Mouse (Mus musculus) liver, embryonic 11.5 days (tissue): ENCODE measurements around the gene Aanat. TPM values are rescaled to one million over a fixed set of nuclear protein-coding genes. Genes with fewer than 3 reads are reported as not detected.

ENCODE experiments used
- ATAC-seq: fragments of 200-750 bp; cut with Nextera tagmentation; replicated peaks from 2 replicates; pipeline ENCODE4 v1.8.0; 2017; ENCODE audit warnings: moderate number of reproducible peaks, mild to moderate bottlenecking, moderate TSS enrichment, moderate library complexity; ENCODE audit not compliant: low FRiP score
- DNase-seq: peaks from one replicate; pipeline ENCODE4 v3.0.0-alpha.2; 2017; ENCODE audit warnings: low spot score
- H3K27ac ChIP-seq: fragments of 300-500 bp; sonication (generic); 2 replicates; pipeline ENCODE4 v1.5.1; 2014; ENCODE audit warnings: mild to moderate bottlenecking, low read depth, low read length, control low read depth
- H3K27me3 ChIP-seq: fragments of 300-500 bp; sonication (generic); replicated peaks from 2 replicates; pipeline ENCODE4 v1.6.1; 2014; ENCODE audit warnings: low read length, mixed read lengths; ENCODE audit not compliant: control insufficient read depth, insufficient read depth
- H3K36me3 ChIP-seq: fragments of 300-500 bp; sonication (generic); 2 replicates; pipeline ENCODE4 v1.6.1; 2014; ENCODE audit warnings: mild to moderate bottlenecking, low read length, moderate library complexity, mixed read lengths; ENCODE audit not compliant: control insufficient read depth, insufficient read depth
- H3K4me1 ChIP-seq: fragments of 300-500 bp; sonication (generic); replicated peaks from 2 replicates; pipeline ENCODE4 v1.6.1; 2014; ENCODE audit warnings: low read length, mixed read lengths; ENCODE audit not compliant: control insufficient read depth, insufficient read depth
- H3K4me2 ChIP-seq: fragments of 300-500 bp; sonication (generic); 2 replicates; pipeline ENCODE4 v1.6.1; 2014; ENCODE audit warnings: mild to moderate bottlenecking, control low read depth, moderate library complexity
- H3K4me3 ChIP-seq: fragments of 300-500 bp; sonication (generic); 2 replicates; pipeline ENCODE4 v1.5.1; 2014; ENCODE audit warnings: low read depth, low read length, control low read depth
- H3K9ac ChIP-seq: fragments of 300-500 bp; sonication (generic); 2 replicates; pipeline ENCODE4 v1.6.1; 2014; ENCODE audit warnings: low read depth, low read length, control low read depth
- H3K9me3 ChIP-seq: fragments of 300-500 bp; sonication (generic); 2 replicates; pipeline ENCODE4 v1.6.1; 2016; ENCODE audit warnings: low read length, inconsistent platforms, mixed read lengths; ENCODE audit not compliant: control insufficient read depth
- WGBS: fragments of 180-500 bp; shearing (Covaris S2); extraction: QIAGEN DNeasy Blood & Tissue Kit; methylation state at CpG from one replicate; pipeline ENCODE4 v1.1.7; 2014; 5-methylcytosine and 5-hydroxymethylcytosine counted together
- polyA plus RNA-seq: library from polyadenylated mRNA; unstranded; fragments of >200 nt; fragmentation: Nextera tagmentation; extraction: Ambion mirVana; gene quantifications from 2 replicates; pipeline ENCODE4 v1.2.1, GENCODE M21; 2014

Aanat gene
- not detected in 2 replicates for polyA plus RNA-seq

DNA sequence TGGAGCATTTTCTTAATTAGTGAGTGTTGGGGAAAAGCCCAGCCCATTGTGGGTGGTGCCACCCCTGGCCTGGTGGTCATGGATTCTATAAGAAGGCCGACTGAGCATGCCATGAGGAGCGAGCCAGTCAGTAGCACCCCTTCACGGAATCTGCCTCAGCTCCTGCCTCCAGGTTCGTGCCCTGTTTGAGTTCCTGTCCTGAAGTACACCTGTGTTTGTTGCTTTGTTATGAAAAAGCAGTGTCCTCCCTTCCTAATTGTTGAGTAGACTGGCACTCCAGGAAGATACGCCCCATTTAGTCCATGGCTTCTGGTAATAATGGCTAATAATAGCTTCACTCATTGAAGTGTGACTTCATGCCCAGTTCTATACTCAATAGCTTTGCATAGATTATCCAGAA lies at the start of gene Aanat:
TSS of gene Aanat (plus strand) at position 123 of the 400 bp plus-strand sequence.
- Histone ChIP-seq H3K27ac (no peak within 1 kb of the TSS), H3K9me3 (no peaks in the 10 kb centered on the region), H3K4me1 (peaks cover 11% of the 10 kb centered on the region), H3K4me3 (no peak within 1 kb of the TSS), H3K9ac (no peak within 1 kb of the TSS), H3K36me3 (no peaks in the 10 kb centered on the region), H3K27me3 (peaks cover 10% of the 10 kb centered on the region), H3K4me2 (peak within 1 kb of the TSS; percentile 37)
- DNase-seq (no peak), ATAC-seq (no peak)
- WGBS: 64% methylated on average over 5 of the region's 5 CpGs

DNA sequence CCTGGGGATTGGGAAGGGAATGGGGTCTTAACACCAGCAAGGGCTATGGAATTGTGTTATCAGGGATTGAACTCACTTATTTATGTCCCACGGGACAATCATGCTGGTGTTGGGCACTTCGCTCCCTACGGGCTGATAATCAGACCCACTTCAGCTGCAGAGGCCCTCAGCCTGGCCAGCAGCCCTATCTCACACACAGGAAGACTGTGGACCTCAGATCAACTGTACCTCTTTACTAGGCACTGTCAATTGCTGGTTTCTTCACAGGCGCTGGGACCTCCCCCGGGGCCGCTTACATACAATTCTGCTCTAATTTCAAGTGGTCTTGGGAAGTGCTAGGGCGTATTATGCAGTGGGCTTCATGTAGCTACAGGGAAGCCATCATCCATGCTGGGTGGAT lies 49.5 kb upstream of the Aanat start:
- no peak for DNase-seq
- peak overlapping the region; percentile 55 for H3K4me2 ChIP-seq
- peaks cover 25% of the 10 kb centered on the region for H3K27me3 ChIP-seq
- WGBS: 53% methylated on average over 7 of the region's 7 CpGs
- H3K4me3 ChIP-seq: 0 out of 2 replicates have a peak overlapping the region, but pooled peaks have one; percentile 16
- H3K9me3 ChIP-seq: no peaks in the 10 kb centered on the region
- peak; percentile 62 for ATAC-seq
- H3K27ac ChIP-seq: peak overlapping the region; percentile 87
- H3K4me1 ChIP-seq: peaks cover 50% of the 10 kb centered on the region
- H3K36me3 ChIP-seq: peaks cover 21% of the 10 kb centered on the region; the same call in 1 of the 2 replicates
- H3K9ac ChIP-seq: peak overlapping the region; percentile 46

DNA sequence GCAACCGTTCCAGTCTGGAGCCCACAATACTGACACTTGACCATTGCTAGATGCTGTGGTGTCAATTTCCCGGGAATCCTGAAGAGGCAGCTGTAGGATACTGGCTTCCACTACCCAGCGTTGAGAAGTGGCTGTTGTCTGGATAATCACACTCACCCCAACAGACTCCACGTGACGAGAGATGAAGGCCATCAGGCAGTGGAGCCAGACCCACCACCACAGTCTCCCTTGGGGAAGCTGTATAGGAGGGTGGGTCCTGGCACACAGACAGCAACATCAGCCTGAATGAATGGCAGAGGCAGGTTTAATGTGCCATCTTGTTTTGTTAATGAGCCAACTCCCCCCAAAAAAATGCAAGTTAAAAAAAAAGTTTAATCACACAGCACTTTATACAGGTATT lies 48.8 kb upstream of the Aanat start:
- 56% methylated on average over 5 of the region's 5 CpGs for WGBS
- H3K27me3 ChIP-seq: peaks cover 18% of the 10 kb centered on the region
- ATAC-seq: no peak
- H3K27ac ChIP-seq: peak overlapping the region; percentile 87
- peak overlapping the region; percentile 55 for H3K4me2 ChIP-seq
- peak overlapping the region; percentile 46; the same call in 1 of the 2 replicates for H3K9ac ChIP-seq
- peaks cover 21% of the 10 kb centered on the region for H3K36me3 ChIP-seq
- no peak for DNase-seq
- 0 out of 2 replicates have a peak overlapping the region, but pooled peaks have one; percentile 16 for H3K4me3 ChIP-seq
- peaks cover 46% of the 10 kb centered on the region for H3K4me1 ChIP-seq
- H3K9me3 ChIP-seq: no peaks in the 10 kb centered on the region

DNA sequence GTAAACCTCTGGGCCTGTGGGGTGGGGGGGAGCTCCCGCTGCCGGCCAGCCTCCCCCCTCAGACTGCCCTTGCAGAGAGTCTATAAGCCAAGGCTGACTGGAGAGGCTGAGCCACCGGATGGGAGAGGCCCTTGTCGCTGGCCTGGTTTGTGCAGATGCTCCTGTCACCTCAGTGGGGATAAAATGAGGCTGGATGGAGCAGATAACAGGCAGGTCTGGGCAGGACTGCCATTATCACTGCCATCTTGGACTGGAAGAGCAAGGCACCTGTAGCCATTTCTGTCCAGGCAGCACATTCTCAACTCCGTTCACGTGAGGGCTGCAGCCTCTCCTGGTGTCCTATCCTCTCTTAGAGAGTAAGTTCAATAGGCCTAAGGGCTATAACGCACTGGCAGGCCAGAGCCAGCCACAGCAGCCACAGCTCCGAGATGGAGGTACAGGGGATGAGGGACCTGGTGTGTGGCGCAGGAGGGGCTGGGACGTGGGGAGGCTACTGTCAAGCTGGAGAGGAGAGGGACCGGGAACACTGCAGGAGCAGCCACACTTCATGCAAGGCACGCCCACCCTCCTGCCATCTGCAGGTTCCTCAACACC lies 48.0 kb upstream of the Aanat start:
- peak overlapping the region; percentile 6 for H3K27ac ChIP-seq
- H3K4me1 ChIP-seq: peaks cover 41% of the 10 kb centered on the region
- H3K9me3 ChIP-seq: no peaks in the 10 kb centered on the region
- DNase-seq (no peak), ATAC-seq (0 out of 2 replicates have a peak, but pooled peaks have one; percentile 9)
- H3K36me3 ChIP-seq: peaks cover 28% of the 10 kb centered on the region
- H3K4me2 ChIP-seq: peak overlapping the region; percentile 9; the same call in 1 of the 2 replicates
- H3K9ac ChIP-seq: no peak overlapping the region
- 67% methylated on average over 12 of the region's 12 CpGs for WGBS
- H3K4me3 ChIP-seq: no peak overlapping the region
- H3K27me3 ChIP-seq: peaks cover 9% of the 10 kb centered on the region

GRCm38 (mm10) chr11:116541183-116541582 lies 45.0 kb upstream of the Aanat start:
- H3K27me3 ChIP-seq: no peaks in the 10 kb centered on the region
- DNase-seq: no peak
- no peak overlapping the region for H3K27ac ChIP-seq
- H3K4me2 ChIP-seq: no peak overlapping the region
- H3K36me3 ChIP-seq: peaks cover 51% of the 10 kb centered on the region
- no peak for ATAC-seq
- H3K4me3 ChIP-seq: no peak overlapping the region
- peaks cover 20% of the 10 kb centered on the region for H3K4me1 ChIP-seq
- no peaks in the 10 kb centered on the region for H3K9me3 ChIP-seq
- WGBS: 95% methylated on average over 11 of the region's 11 CpGs
- no peak overlapping the region for H3K9ac ChIP-seq

DNA sequence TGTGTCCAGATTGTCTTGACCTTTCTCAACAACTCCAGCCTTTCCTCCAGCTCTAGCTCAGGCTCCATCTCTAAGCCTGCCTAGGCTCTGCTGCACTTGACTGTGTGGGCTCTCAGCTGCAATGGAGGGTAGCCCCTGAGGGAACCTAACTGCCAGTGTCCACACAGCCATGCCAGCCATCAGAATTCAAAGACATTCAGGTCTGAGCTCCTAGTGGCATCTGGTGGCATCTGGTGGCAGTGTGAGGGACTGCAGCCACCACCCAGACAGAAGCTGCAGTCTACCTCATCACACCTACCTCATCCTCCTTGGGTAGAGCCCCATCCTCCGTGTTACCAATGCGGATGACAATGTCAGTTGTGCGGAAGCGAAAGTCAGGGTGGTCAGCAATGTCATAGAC lies 43.1 kb upstream of the Aanat start:
- Histone ChIP-seq H3K27ac (no peak overlapping the region), H3K9ac (no peak overlapping the region), H3K4me2 (no peak overlapping the region), H3K4me3 (no peak overlapping the region), H3K36me3 (peaks cover 57% of the 10 kb centered on the region), H3K27me3 (no peaks in the 10 kb centered on the region), H3K9me3 (no peaks in the 10 kb centered on the region), H3K4me1 (peaks cover 2% of the 10 kb centered on the region)
- DNase-seq (no peak), ATAC-seq (no peak)
- WGBS: 86% methylated on average over 4 of the region's 4 CpGs

GRCm38 (mm10) chr11:116547296-116548060 lies 38.8 kb upstream of the Aanat start:
- Histone ChIP-seq H3K9me3 (no peaks in the 10 kb centered on the region), H3K9ac (no peak overlapping the region), H3K36me3 (peaks cover 35% of the 10 kb centered on the region), H3K27ac (no peak overlapping the region), H3K4me1 (peaks cover 37% of the 10 kb centered on the region), H3K27me3 (no peaks in the 10 kb centered on the region), H3K4me2 (no peak overlapping the region), H3K4me3 (no peak overlapping the region)
- DNase-seq (no peak), ATAC-seq (no peak)
- 89% methylated on average over 17 of the region's 17 CpGs for WGBS

- Histone ChIP-seq H3K4me2 (peak overlapping the region; percentile 55), H3K4me3 (no peak overlapping the region), H3K27me3 (no peaks in the 10 kb centered on the region), H3K9me3 (no peaks in the 10 kb centered on the region), H3K9ac (peak overlapping the region; percentile 15; the same call in 1 of the 2 replicates), H3K4me1 (peaks cover 40% of the 10 kb centered on the region), H3K27ac (no peak overlapping the region), H3K36me3 (peaks cover 23% of the 10 kb centered on the region)
- DNase-seq: no peak
- 90% methylated on average over 9 of the region's 9 CpGs for WGBS
- ATAC-seq: no peak
These were observed 37.5 kb upstream of the Aanat start for GRCm38 (mm10) chr11:116548780-116549179.
